Mouse (Mus musculus) stomach, embryonic 15.5 days (tissue): ENCODE measurements around the gene Tcp11l1. TPM values are rescaled to one million over a fixed set of nuclear protein-coding genes. Genes with fewer than 3 reads are reported as not detected.
A peak's percentile ranks its signal among the peaks of the same experiment; 100 is the strongest.

Source experiments
- ATAC-seq: fragments of 200-750 bp; cut with Nextera tagmentation; 2 replicates; pipeline ENCODE4 v1.8.0; 2017; ENCODE audit warnings: low read depth, moderate number of reproducible peaks, moderate TSS enrichment; ENCODE audit not compliant: insufficient read depth, low FRiP score
- H3K27ac ChIP-seq: fragments of 300-500 bp; sonication (generic); 2 replicates; pipeline ENCODE4 v1.5.1; 2015; ENCODE audit warnings: mild to moderate bottlenecking, inconsistent platforms
- H3K27me3 ChIP-seq: fragments of 300-500 bp; sonication (generic); replicated peaks from 2 replicates; pipeline ENCODE4 v1.6.1; 2015; ENCODE audit warnings: inconsistent platforms
- H3K36me3 ChIP-seq: fragments of 300-500 bp; sonication (generic); 2 replicates; pipeline ENCODE4 v1.6.1; 2015; ENCODE audit warnings: inconsistent platforms
- H3K4me1 ChIP-seq: fragments of 300-500 bp; sonication (generic); 2 replicates; pipeline ENCODE4 v1.6.1; 2015; ENCODE audit warnings: inconsistent platforms
- H3K4me2 ChIP-seq: fragments of 300-500 bp; sonication (generic); 2 replicates; pipeline ENCODE4 v1.6.1; 2015; ENCODE audit warnings: mild to moderate bottlenecking, inconsistent platforms
- H3K4me3 ChIP-seq: fragments of 300-500 bp; sonication (generic); replicated peaks from 2 replicates; pipeline ENCODE4 v1.5.1; 2015; ENCODE audit warnings: inconsistent platforms
- H3K9ac ChIP-seq: fragments of 300-500 bp; sonication (generic); 2 replicates; pipeline ENCODE4 v1.6.1; 2015; ENCODE audit warnings: inconsistent platforms
- H3K9me3 ChIP-seq: fragments of 300-500 bp; sonication (generic); 2 replicates; pipeline ENCODE4 v1.6.1; 2016; ENCODE audit warnings: inconsistent platforms
- WGBS: fragments of 180-500 bp; shearing (Covaris S2); methylation state at CpG from one replicate; pipeline ENCODE4 v1.1.7; 2015; 5-methylcytosine and 5-hydroxymethylcytosine counted together
- polyA plus RNA-seq: library from polyadenylated mRNA; unstranded; fragments of >200 nt; fragmentation: Nextera tagmentation; extraction: Ambion mirVana; gene quantifications from 2 replicates; pipeline ENCODE4 v1.2.1, GENCODE M21; 2015

The Tcp11l1 gene
- polyA plus RNA-seq, 1 experiment from 2014 or later: 36.6 TPM

GRCm38 (mm10) chr2:104739691-104740090, 27.7 kb upstream of the Tcp11l1 start:
- no peak overlapping the region for H3K27ac ChIP-seq
- WGBS: 91% methylated on average over 2 of the region's 2 CpGs
- ATAC-seq: no peak
- no peaks in the 10 kb centered on the region for H3K9me3 ChIP-seq
- H3K36me3 ChIP-seq: no peaks in the 10 kb centered on the region
- no peak overlapping the region for H3K4me2 ChIP-seq
- H3K4me1 ChIP-seq: 0 out of 2 replicates have a peak, but pooled peaks cover 10% of the 10 kb centered on the region
- no peaks in the 10 kb centered on the region for H3K27me3 ChIP-seq
- H3K4me3 ChIP-seq: no peak overlapping the region
- no peak overlapping the region for H3K9ac ChIP-seq

- Histone ChIP-seq H3K4me1 (0 out of 2 replicates have a peak, but pooled peaks cover 3% of the 10 kb centered on the region), H3K9me3 (no peaks in the 10 kb centered on the region), H3K36me3 (no peaks in the 10 kb centered on the region), H3K27ac (no peak overlapping the region), H3K27me3 (no peaks in the 10 kb centered on the region), H3K9ac (no peak overlapping the region), H3K4me3 (no peak overlapping the region), H3K4me2 (no peak overlapping the region)
- no peak for ATAC-seq
- 59% methylated on average over 7 of the region's 7 CpGs for WGBS
Measured at GRCm38 (mm10) chr2:104736241-104736640, 24.3 kb upstream of the Tcp11l1 start.

- no peak overlapping the region for H3K4me2 ChIP-seq
- H3K4me1 ChIP-seq: no peaks in the 10 kb centered on the region
- no peak overlapping the region for H3K4me3 ChIP-seq
- H3K27ac ChIP-seq: no peak overlapping the region
- no peak overlapping the region for H3K9ac ChIP-seq
- ATAC-seq: no peak
- 64% methylated on average over 7 of the region's 7 CpGs for WGBS
- H3K36me3 ChIP-seq: no peaks in the 10 kb centered on the region
- no peaks in the 10 kb centered on the region for H3K9me3 ChIP-seq
- no peaks in the 10 kb centered on the region for H3K27me3 ChIP-seq
Measured at GRCm38 (mm10) chr2:104732562-104733256, 20.7 kb upstream of the Tcp11l1 start.

- 71% methylated on average over 9 of the region's 9 CpGs for WGBS
- Histone ChIP-seq H3K27me3 (no peaks in the 10 kb centered on the region), H3K4me3 (no peak overlapping the region), H3K27ac (no peak overlapping the region), H3K36me3 (no peaks in the 10 kb centered on the region), H3K4me1 (no peaks in the 10 kb centered on the region), H3K9ac (no peak overlapping the region), H3K9me3 (no peaks in the 10 kb centered on the region), H3K4me2 (no peak overlapping the region)
- ATAC-seq: no peak
Measured at GRCm38 (mm10) chr2:104732033-104732444, 20.1 kb upstream of the Tcp11l1 start.

GRCm38 (mm10) chr2:104727369-104727768, 15.4 kb upstream of the Tcp11l1 start:
- Histone ChIP-seq H3K4me1 (no peaks in the 10 kb centered on the region), H3K4me3 (no peak overlapping the region), H3K4me2 (no peak overlapping the region), H3K27me3 (no peaks in the 10 kb centered on the region), H3K9ac (no peak overlapping the region), H3K36me3 (no peaks in the 10 kb centered on the region), H3K9me3 (no peaks in the 10 kb centered on the region), H3K27ac (no peak overlapping the region)
- 66% methylated on average over 1 of the region's 1 CpGs for WGBS
- ATAC-seq: no peak

- Histone ChIP-seq H3K36me3 (no peaks in the 10 kb centered on the region), H3K9ac (no peak overlapping the region), H3K4me1 (no peaks in the 10 kb centered on the region), H3K27ac (no peak overlapping the region), H3K27me3 (no peaks in the 10 kb centered on the region), H3K4me3 (no peak overlapping the region), H3K4me2 (no peak overlapping the region), H3K9me3 (no peaks in the 10 kb centered on the region)
- WGBS: 81% methylated on average over 3 of the region's 3 CpGs
- ATAC-seq: no peak
Measured at GRCm38 (mm10) chr2:104722021-104722420, 10.1 kb upstream of the Tcp11l1 start.

GRCm38 (mm10) chr2:104717827-104718226, 5.9 kb upstream of the Tcp11l1 start:
- no peaks in the 10 kb centered on the region for H3K36me3 ChIP-seq
- ATAC-seq: no peak
- no peaks in the 10 kb centered on the region for H3K27me3 ChIP-seq
- no peaks in the 10 kb centered on the region for H3K4me1 ChIP-seq
- 75% methylated on average over 4 of the region's 4 CpGs for WGBS
- no peak overlapping the region for H3K4me2 ChIP-seq
- no peaks in the 10 kb centered on the region for H3K9me3 ChIP-seq
- no peak overlapping the region for H3K4me3 ChIP-seq
- H3K27ac ChIP-seq: no peak overlapping the region
- no peak overlapping the region for H3K9ac ChIP-seq

GRCm38 (mm10) chr2:104717231-104717735, 5.3 kb upstream of the Tcp11l1 start:
- no peak overlapping the region for H3K9ac ChIP-seq
- H3K4me2 ChIP-seq: no peak overlapping the region
- no peaks in the 10 kb centered on the region for H3K36me3 ChIP-seq
- ATAC-seq: no peak
- WGBS: 81% methylated on average over 2 of the region's 2 CpGs
- no peaks in the 10 kb centered on the region for H3K4me1 ChIP-seq
- H3K27me3 ChIP-seq: no peaks in the 10 kb centered on the region
- H3K27ac ChIP-seq: no peak overlapping the region
- no peaks in the 10 kb centered on the region for H3K9me3 ChIP-seq
- H3K4me3 ChIP-seq: no peak overlapping the region

- 0 out of 2 replicates have a peak, but pooled peaks cover under 1% of the 10 kb centered on the region for H3K4me1 ChIP-seq
- no peaks in the 10 kb centered on the region for H3K9me3 ChIP-seq
- H3K27me3 ChIP-seq: no peaks in the 10 kb centered on the region
- H3K4me3 ChIP-seq: no peak within 1 kb of the TSS
- H3K36me3 ChIP-seq: no peaks in the 10 kb centered on the region
- no peak within 1 kb of the TSS for H3K9ac ChIP-seq
- ATAC-seq: no peak
- H3K4me2 ChIP-seq: no peak within 1 kb of the TSS
- WGBS: 90% methylated on average over 4 of the region's 4 CpGs
- no peak within 1 kb of the TSS for H3K27ac ChIP-seq
Measured at GRCm38 (mm10) chr2:104716279-104716678, 4.3 kb upstream of the Tcp11l1 start, which contains the start of gene Pin1rt1. Pin1rt1 (minus strand) TSS chr2:104716379.

- Histone ChIP-seq H3K27me3 (no peaks in the 10 kb centered on the region), H3K4me2 (no peak overlapping the region), H3K4me3 (no peak overlapping the region), H3K4me1 (0 out of 2 replicates have a peak, but pooled peaks cover 4% of the 10 kb centered on the region), H3K9me3 (no peaks in the 10 kb centered on the region), H3K9ac (no peak overlapping the region), H3K27ac (no peak overlapping the region), H3K36me3 (no peaks in the 10 kb centered on the region)
- 47% methylated on average over 15 of the region's 15 CpGs for WGBS
- no peak for ATAC-seq
Measured at GRCm38 (mm10) chr2:104714254-104714691, 2.3 kb upstream of the Tcp11l1 start.

GRCm38 (mm10) chr2:104712486-104712809, 479 bp upstream of the Tcp11l1 start:
- Histone ChIP-seq H3K9me3 (no peaks in the 10 kb centered on the region), H3K4me1 (0 out of 2 replicates have a peak, but pooled peaks cover 4% of the 10 kb centered on the region), H3K27me3 (no peaks in the 10 kb centered on the region), H3K9ac (peak overlapping the region; percentile 78; the same call in 1 of the 2 replicates), H3K27ac (peak overlapping the region; percentile 74; the same call in 1 of the 2 replicates), H3K4me2 (peak overlapping the region; percentile 83), H3K4me3 (peak overlapping the region; percentile 87), H3K36me3 (no peaks in the 10 kb centered on the region)
- WGBS: 2% methylated on average over 7 of the region's 7 CpGs
- no peak for ATAC-seq

GRCm38 (mm10) chr2:104710670-104711370, 1.1 kb downstream of the Tcp11l1 start:
- H3K4me3 ChIP-seq: peak overlapping the region; percentile 87; the same call in 1 of the 2 replicates
- no peak overlapping the region for H3K27ac ChIP-seq
- no peaks in the 10 kb centered on the region for H3K36me3 ChIP-seq
- ATAC-seq: no peak
- WGBS: 21% methylated on average over 6 of the region's 6 CpGs
- no peaks in the 10 kb centered on the region for H3K27me3 ChIP-seq
- 0 out of 2 replicates have a peak, but pooled peaks cover 4% of the 10 kb centered on the region for H3K4me1 ChIP-seq
- H3K9me3 ChIP-seq: no peaks in the 10 kb centered on the region
- H3K9ac ChIP-seq: no peak overlapping the region
- peak overlapping the region; percentile 83 for H3K4me2 ChIP-seq
